Mouse (Mus musculus) urinary bladder, adult 18-20 months (tissue): Measurements from ENCODE around the gene Scn4b.

Source experiments
- DNase-seq, 2 experiments: peaks; one replicate each; pipeline ENCODE4 v3.0.0; 2022; ENCODE audit warnings: low spot score in 2 of 2, mixed read lengths in 2 of 2

Scn4b gene

GRCm38 (mm10) chr9:45138191-45139032 is at the start of gene Scn4b:
Gene Scn4b, plus strand, starts transcription at chr9:45138395.
- peak; percentile 9 to 51 for DNase-seq

- DNase-seq: no peak
These were observed 47.4 kb upstream of the Scn4b start for GRCm38 (mm10) chr9:45090811-45091210.

DNA sequence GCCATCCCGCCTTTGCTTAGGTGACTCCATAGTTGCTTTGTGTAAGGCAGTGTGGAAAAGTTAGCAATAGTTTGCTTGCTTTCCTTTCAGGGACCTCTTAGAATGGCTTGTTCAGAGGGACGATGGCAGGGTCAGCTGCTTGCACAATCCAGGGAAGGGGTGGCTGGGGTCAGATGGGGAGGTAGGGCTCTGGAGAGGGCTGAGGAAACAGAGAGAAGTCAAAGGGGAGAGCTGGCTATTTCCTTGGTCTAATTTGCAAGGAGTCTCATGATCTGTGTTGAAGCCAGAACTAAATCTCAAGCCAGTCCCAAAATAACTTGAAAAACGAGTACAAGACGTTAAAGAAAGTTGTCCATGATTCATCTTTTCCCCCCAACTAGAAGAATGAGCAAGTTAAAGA is 45.6 kb upstream of the Scn4b start:
- peak in 1 of 2 experiments; percentile 5 for DNase-seq

DNA sequence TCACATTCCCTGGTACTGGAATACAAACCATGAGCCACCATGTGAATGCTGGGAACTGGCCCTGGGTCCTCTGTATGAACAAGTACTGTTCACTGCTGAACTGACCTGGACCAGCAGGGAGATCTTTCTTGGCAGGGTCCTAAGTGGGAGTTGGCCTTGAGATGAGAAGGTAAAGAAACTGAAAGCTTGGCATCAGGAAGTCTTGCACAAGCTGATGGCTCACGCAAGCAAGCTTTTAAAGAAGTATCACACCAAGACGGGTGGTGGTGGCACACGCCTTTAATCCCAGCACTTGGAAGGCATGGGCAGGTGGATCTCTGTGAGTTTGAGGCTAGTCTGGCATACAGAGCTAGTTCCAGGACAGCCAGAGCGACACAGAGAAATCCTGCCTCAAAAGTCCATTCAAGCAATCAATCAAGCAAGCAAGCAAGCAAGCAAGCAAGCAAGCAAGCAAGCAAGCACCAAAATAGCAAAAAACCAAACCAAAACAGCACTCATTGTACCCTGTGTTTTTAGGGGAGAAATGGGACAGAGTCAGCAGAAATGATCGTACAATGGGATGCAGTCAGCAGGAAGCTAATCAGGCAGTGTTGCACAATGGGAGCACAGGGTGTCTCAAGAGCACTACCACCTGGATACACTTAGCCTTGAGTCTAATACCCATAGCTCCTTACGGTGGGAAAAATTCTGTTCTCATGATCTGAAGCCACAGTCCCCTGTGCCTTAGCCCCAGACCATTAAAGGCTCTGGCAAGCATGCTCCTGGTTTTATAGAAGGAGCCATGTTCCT is 42.9 kb upstream of the Scn4b start:
- DNase-seq: no peak

- DNase-seq: no peak
These were observed 40.3 kb upstream of the Scn4b start for GRCm38 (mm10) chr9:45097877-45098276.

DNA sequence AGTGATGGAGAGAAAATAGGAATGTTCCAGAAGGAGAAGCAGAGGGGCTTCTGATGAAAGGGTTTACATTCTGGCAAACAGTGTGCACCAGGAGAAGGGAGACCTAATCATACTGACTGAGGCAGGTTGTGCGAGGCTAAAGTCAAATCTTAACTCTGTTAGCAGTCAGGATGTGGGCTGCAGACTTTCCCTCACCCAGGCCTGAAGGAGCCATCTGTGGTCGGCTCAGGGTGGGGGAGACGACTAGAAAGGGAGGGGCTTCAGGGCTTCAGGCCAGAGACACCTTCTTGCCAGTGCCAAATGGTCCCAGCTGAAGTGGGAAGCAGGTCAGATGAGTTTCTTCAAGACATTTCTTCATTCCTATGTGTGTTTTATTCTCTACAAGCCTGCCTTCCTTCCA is 39.8 kb upstream of the Scn4b start:
- DNase-seq: no peak

DNA sequence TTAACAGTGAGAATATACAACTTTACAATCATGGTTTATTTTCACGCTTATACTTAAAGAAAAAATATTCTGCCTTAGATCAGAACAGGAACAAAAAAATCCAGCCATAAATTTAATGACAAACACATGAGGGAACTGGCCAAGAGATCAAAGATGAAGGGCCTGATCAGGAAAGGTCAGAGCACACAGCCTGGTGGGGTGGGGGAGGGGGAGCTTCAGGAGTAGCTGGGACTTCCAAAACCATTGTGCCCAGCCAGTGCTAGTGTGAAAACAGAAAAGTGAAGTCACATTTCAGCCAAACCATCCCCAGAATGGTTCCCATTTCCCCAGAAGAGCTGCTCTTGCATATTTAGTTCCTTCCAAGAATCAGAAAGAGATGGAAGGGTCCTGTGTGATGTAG is 35.7 kb upstream of the Scn4b start:
- DNase-seq: no peak

DNA sequence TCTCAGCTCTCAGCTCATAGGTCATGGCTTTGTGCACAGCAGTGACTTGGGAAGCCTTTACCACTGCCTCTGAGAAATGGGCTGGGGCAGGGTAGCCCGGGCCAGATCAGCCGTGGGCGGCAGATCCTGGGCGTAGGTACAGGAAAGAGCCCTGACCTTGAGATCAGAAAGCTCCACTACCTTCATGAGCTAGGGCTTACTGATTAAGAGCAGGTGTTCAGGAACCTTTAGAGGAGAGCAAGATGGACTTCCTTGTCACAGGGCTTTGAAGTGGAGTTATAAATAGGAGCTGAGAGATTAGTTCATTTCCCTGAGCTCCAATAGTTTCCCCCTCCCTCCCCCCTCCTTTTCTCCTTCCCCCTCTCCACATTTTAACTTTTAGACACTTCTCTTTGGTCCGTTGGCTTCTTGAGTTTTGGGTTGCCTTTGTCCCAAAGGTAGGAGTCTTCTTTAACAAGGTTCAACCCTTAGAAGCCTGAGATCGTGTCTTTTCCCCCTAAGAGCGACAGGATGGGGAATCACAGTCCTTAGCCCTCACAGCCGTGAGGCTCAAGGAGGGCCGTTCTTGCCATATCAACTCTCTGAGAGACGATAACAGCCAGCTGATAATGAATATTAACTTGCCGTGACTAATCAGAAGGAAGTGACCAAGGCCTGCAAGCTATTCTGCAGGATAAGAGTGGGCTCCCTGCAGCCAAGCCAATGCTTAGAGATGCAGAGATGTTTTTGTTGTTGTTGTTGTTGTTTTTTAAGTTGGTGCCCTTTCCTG is 34.8 kb upstream of the Scn4b start:
- DNase-seq: no peak

DNA sequence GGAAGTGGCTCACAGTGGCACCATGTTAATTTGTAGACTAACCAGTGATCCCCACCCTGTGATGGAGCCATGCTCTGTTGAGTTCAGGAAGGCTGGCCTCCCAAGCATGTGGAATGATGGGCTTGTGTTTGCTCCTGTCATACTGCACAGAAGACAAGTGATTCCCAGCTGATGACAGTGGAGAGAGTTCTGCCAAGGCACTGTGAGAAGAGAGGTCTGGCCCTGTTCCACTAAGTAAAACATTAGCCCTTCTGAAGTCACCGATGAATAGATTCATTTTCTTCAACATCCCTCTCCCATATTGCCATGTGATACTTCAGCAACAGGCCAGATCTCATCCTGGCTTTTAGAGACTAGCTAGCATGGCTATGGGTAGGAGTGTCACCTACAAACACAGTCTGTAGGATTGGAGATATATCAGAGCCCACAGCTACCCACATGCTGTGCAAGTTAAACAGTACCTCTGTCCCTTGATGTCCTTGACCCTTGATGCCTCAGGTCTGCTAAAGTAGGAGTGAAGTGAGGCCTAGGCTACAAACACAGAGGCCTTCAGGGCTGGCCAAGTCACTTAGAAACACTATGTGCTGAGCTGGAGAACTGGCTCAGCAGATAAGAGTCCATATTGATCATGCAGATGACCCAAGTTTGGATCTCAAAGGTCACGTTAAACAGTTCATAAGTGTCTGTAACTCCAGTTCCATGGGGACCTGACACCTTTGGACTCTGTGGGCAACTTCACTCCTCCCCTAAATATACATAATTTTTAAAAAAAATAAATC is 32.4 kb upstream of the Scn4b start:
- DNase-seq: no peak

DNA sequence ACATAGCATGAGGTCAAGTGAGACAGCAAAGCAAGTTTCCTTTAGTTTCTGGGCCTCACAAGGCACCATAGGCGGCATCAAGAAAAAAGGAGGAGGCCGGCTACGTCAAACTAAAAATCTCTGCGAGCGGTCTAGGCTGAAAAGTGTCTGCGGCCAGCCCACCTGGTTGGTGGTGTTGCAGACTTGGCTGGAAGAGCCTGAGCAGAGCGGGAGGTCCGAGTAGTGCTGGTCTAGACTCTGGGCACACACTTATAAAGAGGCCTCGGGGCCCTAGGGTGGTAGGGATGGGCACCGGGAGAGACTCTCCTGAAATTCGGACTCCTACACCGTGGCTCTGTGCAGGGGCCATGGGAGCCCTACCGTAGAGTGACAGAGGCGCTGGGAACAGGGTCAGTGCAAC is 22.5 kb upstream of the Scn4b start:
- no peak for DNase-seq

- DNase-seq: no peak
These were observed 21.4 kb upstream of the Scn4b start for GRCm38 (mm10) chr9:45116819-45117218.

DNA sequence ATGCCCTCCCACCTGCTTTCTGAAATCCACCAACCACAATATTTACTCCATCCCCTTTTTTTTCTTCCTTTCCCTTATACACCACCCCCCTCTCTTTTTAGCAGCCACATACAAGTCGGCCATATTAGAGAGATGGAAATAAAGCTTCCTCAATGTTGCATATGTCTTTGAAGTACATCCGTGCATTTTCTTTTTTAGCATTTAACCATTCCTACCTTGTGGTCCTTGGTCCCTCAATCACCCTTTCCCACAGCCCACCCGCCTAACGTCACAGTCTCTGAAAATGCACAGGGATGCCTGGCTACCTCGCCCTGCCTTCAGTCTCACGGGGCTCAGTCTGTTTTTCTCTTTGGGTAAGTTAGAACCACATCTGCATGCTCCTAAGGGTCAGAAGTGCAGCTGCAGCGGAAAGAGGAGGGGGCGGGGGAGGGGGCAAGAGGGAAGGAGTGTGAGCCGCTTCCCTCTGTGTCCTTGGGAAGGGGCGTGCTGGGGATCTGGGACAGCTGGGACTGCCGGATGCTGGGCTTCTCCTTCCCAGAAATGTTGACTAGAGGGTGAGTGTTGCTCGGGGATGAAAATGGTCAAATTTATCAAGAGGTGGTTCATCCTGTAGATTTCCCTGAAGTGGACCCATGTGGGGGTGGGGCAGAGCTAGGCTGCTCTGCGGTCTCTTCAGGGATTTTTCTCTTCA is 20.3 kb upstream of the Scn4b start, which contains the start of gene Scn2b:
Gene Scn2b, plus strand, starts transcription at position 42 of the 691 bp plus-strand sequence.
- no peak for DNase-seq

DNA sequence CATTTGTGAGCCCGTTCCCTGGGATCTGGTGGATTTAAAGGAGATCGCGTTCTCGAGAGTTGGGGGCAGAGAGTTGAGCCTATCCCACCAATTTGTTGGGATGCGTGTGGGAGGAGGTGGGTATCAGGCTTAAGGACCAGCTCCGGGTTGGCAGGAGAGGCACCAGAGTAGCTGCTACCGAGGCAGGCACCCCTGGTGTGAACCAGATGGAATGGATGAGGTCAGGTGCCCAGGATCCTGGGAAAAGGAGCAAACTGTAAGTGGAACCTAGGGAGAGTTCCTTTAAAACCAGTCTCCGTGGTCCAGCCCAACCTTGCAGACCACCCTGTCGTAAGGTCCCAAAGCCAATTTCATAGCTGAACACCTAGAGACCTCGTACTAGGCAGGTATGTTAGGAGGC is 19.6 kb upstream of the Scn4b start:
- no peak for DNase-seq

DNA sequence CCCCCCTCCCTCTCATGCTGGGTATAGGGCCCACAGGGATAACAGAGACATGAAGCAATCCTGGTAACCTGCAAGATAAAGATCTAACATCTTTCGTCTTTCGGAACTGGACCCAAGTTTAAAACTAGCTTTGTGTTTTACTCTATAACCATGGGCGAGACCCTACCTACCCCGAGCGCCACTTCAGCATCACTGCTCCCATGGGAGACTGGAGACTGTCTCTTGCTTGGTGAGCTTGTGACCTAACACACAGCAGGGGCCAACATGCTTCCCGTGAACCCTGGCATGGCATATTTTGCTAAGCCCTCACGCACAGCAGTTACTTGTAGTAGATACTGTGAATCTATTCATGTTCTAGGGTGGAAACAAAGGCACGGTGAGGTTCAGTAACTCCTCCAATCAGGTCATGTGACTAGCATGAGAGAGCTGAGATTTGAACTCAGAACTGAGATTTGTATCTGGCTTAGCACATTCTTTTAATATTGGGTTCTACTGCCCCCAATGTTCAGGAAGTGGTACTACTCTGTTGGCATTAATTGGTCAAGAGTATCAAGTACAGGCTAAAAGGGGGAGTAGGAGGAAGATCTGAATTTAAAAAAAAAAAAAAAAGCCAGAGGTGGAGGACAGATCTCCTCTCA is 18.8 kb upstream of the Scn4b start:
- no peak for DNase-seq

DNA sequence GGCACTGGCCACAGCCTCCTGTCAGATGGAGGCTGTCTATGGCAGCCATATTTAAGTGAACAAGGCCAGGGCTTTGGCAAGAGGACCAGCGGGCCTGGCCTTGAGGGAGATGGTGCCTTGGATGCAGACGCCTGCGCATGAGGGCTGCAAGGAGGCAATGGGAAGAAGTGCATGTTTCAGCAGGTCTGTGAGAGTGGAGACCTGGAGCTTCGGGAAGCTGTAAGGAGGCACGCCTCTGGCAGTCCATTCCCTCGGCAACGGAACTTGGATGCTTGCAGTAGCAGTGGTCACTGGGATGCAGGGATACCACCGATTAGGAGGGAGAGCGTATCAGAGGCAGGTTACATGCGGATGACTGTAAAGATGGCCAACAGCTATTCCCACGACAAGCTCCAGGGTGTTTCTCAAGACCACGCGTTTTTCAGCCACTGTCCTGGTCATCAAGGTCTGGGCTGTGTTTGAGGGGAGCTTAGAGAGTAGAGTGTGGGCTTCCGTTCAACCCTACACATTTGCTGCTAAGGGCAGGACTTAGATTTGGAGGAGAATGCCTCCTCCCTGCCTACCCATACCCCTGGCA is 18.2 kb upstream of the Scn4b start:
- no peak for DNase-seq

DNA sequence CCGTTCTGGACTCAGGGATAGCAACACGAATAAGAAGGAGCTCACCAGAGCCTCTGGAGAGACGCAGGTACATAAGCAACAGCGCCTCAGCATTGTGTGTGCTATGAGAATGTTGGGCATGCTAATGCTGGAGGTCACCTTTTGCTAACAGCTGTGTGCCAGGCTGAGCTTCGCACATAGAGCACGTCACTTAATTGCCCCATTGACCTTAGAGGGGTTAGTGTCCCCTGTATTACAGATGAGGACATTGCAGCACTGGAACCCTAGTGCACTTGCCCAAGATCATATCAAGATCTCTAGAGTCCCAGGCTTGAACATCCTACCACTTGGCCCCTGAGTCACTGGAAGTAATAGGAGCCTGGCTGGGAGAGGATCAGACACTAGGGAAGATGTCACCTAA is 17.6 kb upstream of the Scn4b start:
- DNase-seq: no peak

DNA sequence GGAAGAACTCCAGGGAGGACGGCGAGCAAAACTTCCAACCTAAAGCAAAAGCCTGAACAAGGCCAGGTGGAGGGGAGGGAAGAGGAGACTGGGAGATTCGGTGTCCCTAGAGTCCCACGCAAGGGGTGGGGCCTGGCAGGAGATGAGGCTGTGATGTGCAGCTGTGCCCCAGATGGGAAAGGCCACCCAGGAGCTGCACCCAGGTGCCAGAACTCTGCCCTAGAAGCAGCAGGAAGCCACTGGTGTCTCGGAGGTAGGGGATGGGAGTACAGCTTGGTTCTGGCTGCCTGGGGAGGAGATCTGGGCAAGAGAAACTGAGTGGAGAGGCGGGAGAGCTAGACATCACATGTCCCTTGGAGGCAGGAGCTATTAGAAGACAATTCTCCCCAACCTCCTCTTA is 17.2 kb upstream of the Scn4b start:
- no peak for DNase-seq

GRCm38 (mm10) chr9:45121769-45122168 is 16.4 kb upstream of the Scn4b start:
- peak; percentile 47 to 56 for DNase-seq

GRCm38 (mm10) chr9:45122209-45122761 is 15.9 kb upstream of the Scn4b start:
- DNase-seq: peak in 1 of 2 experiments; percentile 15

GRCm38 (mm10) chr9:45125211-45125610 is 13.0 kb upstream of the Scn4b start:
- DNase-seq: no peak
